Comparison of ENCODE assay signal across 9 mouse cellular contexts in genomic region chr7:142720725-142721124, GRCm38 (mm10). TPM values are rescaled to one million over a fixed set of nuclear protein-coding genes. Genes with fewer than 3 reads are reported as not detected.
A peak's percentile ranks its signal among the peaks of the same experiment; 100 is the strongest.
DNase-seq lines count a peak whose midpoint lies in the region; ATAC-seq and TF ChIP-seq lines count a peak whose summit lies in the region.
"Had no signal": no experiment of that assay in that cellular context is flagged by ENCODE, and none has a peak within 500 bp of the region (broad histone marks: within the 10 kb centered on the region; RNA-seq: fewer than 3 reads in every experiment).

No protein-coding gene starts in this region.

- no peak for ATAC-seq in midbrain, embryonic 11.5 days (ENCODE audit: low FRiP score)
- no peak for ATAC-seq in midbrain, embryonic 13.5 days
- ATAC-seq in erythroblast, adult 5-6 weeks (replicated peaks; ENCODE audit: low FRiP score, poor library complexity, severe bottlenecking): no peak; the same call in 1 of the 2 replicates

- no peak overlapping the region for H3K4me3 ChIP-seq in gastrocnemius, adult 2 months
- no peak overlapping the region for H3K4me3 ChIP-seq in midbrain, embryonic 11.5 days (ENCODE audit: low read depth, low read length)
- no peak overlapping the region for H3K4me3 ChIP-seq in midbrain, embryonic 13.5 days (replicated peaks)
- no peak overlapping the region for H3K4me3 ChIP-seq in embryonic facial prominence, embryonic 10.5 days

- H3K4me1 ChIP-seq in midbrain, embryonic 11.5 days (ENCODE audit: control insufficient read depth, insufficient read depth, low read length): no peaks in the 10 kb centered on the region
- no peaks in the 10 kb centered on the region for H3K4me1 ChIP-seq in midbrain, embryonic 13.5 days (replicated peaks)
- peaks cover 2% of the 10 kb centered on the region; the same call in 1 of the 2 replicates for H3K4me1 ChIP-seq in embryonic facial prominence, embryonic 10.5 days

- no peaks in the 10 kb centered on the region for H3K36me3 ChIP-seq in midbrain, embryonic 11.5 days (ENCODE audit: control insufficient read depth, insufficient read depth, low read length)
- H3K36me3 ChIP-seq in midbrain, embryonic 13.5 days: no peaks in the 10 kb centered on the region
- no peaks in the 10 kb centered on the region for H3K36me3 ChIP-seq in embryonic facial prominence, embryonic 10.5 days (replicated peaks)

- DNase-seq in gastrocnemius, adult 2 months: peak; percentile 51
- DNase-seq in gastrocnemius, postnatal 25 days: no peak
- peak; percentile 94 for DNase-seq in midbrain, embryonic 11.5 days (ENCODE audit: low spot score, missing footprints)
- DNase-seq in NIH3T3 (ENCODE audit: low read depth): peak; percentile 54
- peak; percentile 58 for DNase-seq in embryonic facial prominence, embryonic 10.5 days (ENCODE audit: low spot score)
- peak; percentile 42 for DNase-seq in lung, postnatal 14 days

- no peak overlapping the region for H3K4me2 ChIP-seq in midbrain, embryonic 11.5 days
- H3K4me2 ChIP-seq in midbrain, embryonic 13.5 days (replicated peaks): no peak overlapping the region

- no peak overlapping the region for H3K9ac ChIP-seq in midbrain, embryonic 11.5 days (ENCODE audit: low read length)
- H3K9ac ChIP-seq in midbrain, embryonic 13.5 days (replicated peaks): no peak overlapping the region

- no peak overlapping the region for H3K27ac ChIP-seq in gastrocnemius, adult 2 months
- no peak overlapping the region for H3K27ac ChIP-seq in midbrain, embryonic 11.5 days (ENCODE audit: low read depth, low read length)
- no peak overlapping the region for H3K27ac ChIP-seq in midbrain, embryonic 13.5 days
- H3K27ac ChIP-seq in embryonic facial prominence, embryonic 10.5 days (replicated peaks): peak overlapping the region; percentile 67

- H3K9me3 ChIP-seq in midbrain, embryonic 11.5 days (ENCODE audit: control insufficient read depth, low read length): no peaks in the 10 kb centered on the region
- no peaks in the 10 kb centered on the region for H3K9me3 ChIP-seq in midbrain, embryonic 13.5 days
- H3K9me3 ChIP-seq in embryonic facial prominence, embryonic 10.5 days: no peaks in the 10 kb centered on the region

- peak; percentile 66 for TF ChIP-seq CTCF in gastrocnemius, adult 2 months (IDR thresholded peaks at IDR 0.05)

- intact Hi-C loops in gastrocnemius, adult 2 months (cut with DNase I): no loop called here

- 0% methylated on average over 2 of the region's 2 CpGs for WGBS in midbrain, embryonic 11.5 days
- 4% methylated on average over 2 of the region's 2 CpGs for WGBS in midbrain, embryonic 13.5 days
- WGBS in embryonic facial prominence, embryonic 10.5 days: 3% methylated on average over 2 of the region's 2 CpGs

- no peaks in the 10 kb centered on the region for H3K27me3 ChIP-seq in midbrain, embryonic 11.5 days (ENCODE audit: control insufficient read depth, insufficient read depth, low read length)
- H3K27me3 ChIP-seq in midbrain, embryonic 13.5 days: no peaks in the 10 kb centered on the region
- no peaks in the 10 kb centered on the region for H3K27me3 ChIP-seq in embryonic facial prominence, embryonic 10.5 days (replicated peaks; ENCODE audit: low read depth, poor library complexity, severe bottlenecking)

RNA-seq across cellular contexts. Expression of gene Ins2, which starts 22.5 kb away (rescaled TPM):
- not detected for total RNA-seq in gastrocnemius, adult 2 months (2021)
- total RNA-seq in gastrocnemius, postnatal 25 days (2021): not detected
- not detected in 2 replicates for polyA plus RNA-seq in midbrain, embryonic 11.5 days (2014; fragmentation: Nextera tagmentation; extraction: Ambion mirVana)
- polyA plus RNA-seq in midbrain, embryonic 13.5 days (2015; fragmentation: Nextera tagmentation; extraction: Ambion mirVana): not detected in 2 replicates
- not detected in 2 replicates for polyA plus RNA-seq in embryonic facial prominence, embryonic 10.5 days (2016; fragmentation: Nextera tagmentation; extraction: Ambion mirVana)
- total RNA-seq in erythroblast, adult 5-6 weeks (2015; ENCODE audit: low replicate concordance): not detected in 2 replicates
- not detected in 2 replicates for total RNA-seq in erythroblast, adult 5-6 weeks (2017; ENCODE audit: low replicate concordance)
- total RNA-seq: neutrophil, adult 5-6 weeks had no signal

RNA-seq across cellular contexts. Expression of gene Gm49394, which starts 51.0 kb away (rescaled TPM):
- total RNA-seq in gastrocnemius, adult 2 months (2021): not detected
- under 1 TPM in 1 of 2 experiments, not detected in 1; 0.08 TPM for total RNA-seq in gastrocnemius, postnatal 25 days (2021)
- not detected in 2 replicates for polyA plus RNA-seq in midbrain, embryonic 11.5 days (2014; fragmentation: Nextera tagmentation; extraction: Ambion mirVana)
- polyA plus RNA-seq in midbrain, embryonic 13.5 days (2015; fragmentation: Nextera tagmentation; extraction: Ambion mirVana): not detected in 2 replicates
- not detected in 2 replicates for polyA plus RNA-seq in embryonic facial prominence, embryonic 10.5 days (2016; fragmentation: Nextera tagmentation; extraction: Ambion mirVana)
- total RNA-seq in erythroblast, adult 5-6 weeks (2015; ENCODE audit: low replicate concordance): not detected in 2 replicates
- total RNA-seq in erythroblast, adult 5-6 weeks (2017; ENCODE audit: low replicate concordance): not detected in 2 replicates
- total RNA-seq: neutrophil, adult 5-6 weeks had no signal

RNA-seq across cellular contexts. Expression of gene Igf2, which starts 54.1 kb away (rescaled TPM):
- 10 to 100 TPM; 26.1 to 32.7 TPM for total RNA-seq in gastrocnemius, adult 2 months (2021)
- total RNA-seq in gastrocnemius, postnatal 25 days (2021): 100 to 1,000 TPM; 251 to 313 TPM
- polyA plus RNA-seq in midbrain, embryonic 11.5 days (2014; fragmentation: Nextera tagmentation; extraction: Ambion mirVana): 126 and 131 TPM in 2 replicates
- polyA plus RNA-seq in midbrain, embryonic 13.5 days (2015; fragmentation: Nextera tagmentation; extraction: Ambion mirVana): 96.3 and 112 TPM in 2 replicates
- polyA plus RNA-seq in embryonic facial prominence, embryonic 10.5 days (2016; fragmentation: Nextera tagmentation; extraction: Ambion mirVana): 360 and 378 TPM in 2 replicates
- total RNA-seq in erythroblast, adult 5-6 weeks (2015; ENCODE audit: low replicate concordance): not detected in 2 replicates
- not detected in 2 replicates for total RNA-seq in erythroblast, adult 5-6 weeks (2017; ENCODE audit: low replicate concordance)
- total RNA-seq: neutrophil, adult 5-6 weeks had no signal

Comparison
In these comparisons a context has a peak if more than half of its experiments do, and no peak if none do; other contexts are left out.
1. RNA of gene Igf2, which starts 54.1 kb away (total RNA-seq): 251 to 313 TPM in gastrocnemius, postnatal 25 days and 26.1 to 32.7 TPM in gastrocnemius, adult 2 months; not detected in erythroblast, adult 5-6 weeks; every median in the first group is over 10 times any median in the second.